Mouse (Mus musculus) liver, embryonic 14.5 days (tissue): ENCODE data around the gene Sorcs3. TPM values are rescaled to one million over a fixed set of nuclear protein-coding genes. Genes with fewer than 3 reads are reported as not detected.

ENCODE experiments used
- ATAC-seq: fragments of 200-750 bp; cut with Nextera tagmentation; 2 replicates; pipeline ENCODE4 v1.8.0; 2017; ENCODE audit warnings: moderate number of reproducible peaks, mild to moderate bottlenecking, moderate library complexity; ENCODE audit not compliant: insufficient read depth
- DNase-seq, 3 experiments: peaks; one replicate each; pipeline ENCODE4 v3.0.0-alpha.2; 2012 to 2013; ENCODE audit warnings: low read depth in 3 of 3, low spot score in 3 of 3
- H3K27ac ChIP-seq: fragments of 300-500 bp; sonication (generic); 2 replicates; pipeline ENCODE4 v1.5.1; 2014; ENCODE audit warnings: moderate library complexity, mild to moderate bottlenecking, control low read depth, inconsistent platforms
- H3K27me3 ChIP-seq: fragments of 300-500 bp; sonication (generic); 2 replicates; pipeline ENCODE4 v1.6.1; 2014; ENCODE audit warnings: mild to moderate bottlenecking, low read length, moderate library complexity; ENCODE audit not compliant: control insufficient read depth, insufficient read depth
- H3K36me3 ChIP-seq: fragments of 300-500 bp; sonication (generic); replicated peaks from 2 replicates; pipeline ENCODE4 v1.6.1; 2014; ENCODE audit warnings: low read depth; ENCODE audit not compliant: control insufficient read depth, insufficient read depth
- H3K4me1 ChIP-seq, 2 experiments: fragments of 200-500 bp in 1 of 2; fragments of 300-500 bp in 1 of 2; sonication (generic) in 1 of 2; replicated peaks; 2 replicates each; pipeline ENCODE4 v1.6.1; 2012 to 2014; ENCODE audit warnings: antibody characterized with exemption in 1 of 2, inconsistent platforms in 1 of 2, low read length in 1 of 2; ENCODE audit not compliant: control insufficient read depth in 2 of 2, insufficient read depth in 2 of 2
- H3K4me2 ChIP-seq: fragments of 300-500 bp; sonication (generic); 2 replicates; pipeline ENCODE4 v1.6.1; 2014; ENCODE audit warnings: low read depth, mild to moderate bottlenecking, control low read depth, moderate library complexity
- H3K4me3 ChIP-seq, 2 experiments: fragments of 200-500 bp in 1 of 2; fragments of 300-500 bp in 1 of 2; sonication (generic) in 1 of 2; 2 replicates each; pipeline ENCODE4 v1.5.1; 2012 to 2014; ENCODE audit warnings: low read depth in 2 of 2, low read length in 2 of 2, mild to moderate bottlenecking in 2 of 2, control low read depth in 1 of 2, inconsistent platforms in 1 of 2, moderate library complexity in 1 of 2; ENCODE audit not compliant: insufficient read depth in 1 of 2
- H3K9ac ChIP-seq: fragments of 300-500 bp; sonication (generic); replicated peaks from 2 replicates; pipeline ENCODE4 v1.6.1; 2014; ENCODE audit warnings: mild to moderate bottlenecking, control low read depth, moderate library complexity
- H3K9me3 ChIP-seq: fragments of 300-500 bp; sonication (generic); 2 replicates; pipeline ENCODE4 v1.6.1; 2016; ENCODE audit warnings: low read length, mixed read lengths; ENCODE audit not compliant: control insufficient read depth
- CTCF ChIP-seq: IDR thresholded peaks from 2 replicates; pipeline ENCODE4 v1.5.1; 2016; ENCODE audit warnings: antibody characterized with exemption, low read depth, control low read depth
- EP300 ChIP-seq: IDR thresholded peaks from 2 replicates; pipeline ENCODE4 v1.6.1; 2016; ENCODE audit warnings: antibody characterized with exemption, low read depth
- WGBS: fragments of 180-500 bp; shearing (Covaris S2); extraction: QIAGEN DNeasy Blood & Tissue Kit; methylation state at CpG from one replicate; pipeline ENCODE4 v1.1.7; 2014; ENCODE audit not compliant: insufficient replicate concordance; 5-methylcytosine and 5-hydroxymethylcytosine counted together
- polyA plus RNA-seq, 2 experiments: library from polyadenylated mRNA; depleted of rRNA in 1 of 2; stranded (reverse) in 1 of 2; unstranded in 1 of 2; fragments of >200 nt; fragmentation: Nextera tagmentation in 1 of 2; extraction: Ambion mirVana in 1 of 2; gene quantifications; 2 replicates each; pipeline versions ENCODE4 v1.2.1 to v1.2.3; 2012 to 2014

The Sorcs3 gene
- polyA plus RNA-seq, 2 experiments, result 0.04 to 0.09 TPM

GRCm38 (mm10) chr19:48475784-48476410, 270.1 kb downstream of the Sorcs3 start:
- WGBS, result 35% methylated on average over 6 of the region's 6 CpGs
- Histone ChIP-seq H3K27me3 (no peaks in the 10 kb centered on the region), H3K9ac (no peak overlapping the region), H3K27ac (no peak overlapping the region), H3K36me3 (no peaks in the 10 kb centered on the region), H3K4me2 (no peak overlapping the region), H3K4me3 (no peak overlapping the region), H3K9me3 (no peaks in the 10 kb centered on the region), H3K4me1 (no peaks in the 10 kb centered on the region)
- TF ChIP-seq EP300, result no peak
- no peak for TF ChIP-seq CTCF
- no peak for DNase-seq
- ATAC-seq, result no peak

GRCm38 (mm10) chr19:48478864-48479263, 273.0 kb downstream of the Sorcs3 start:
- H3K27me3 ChIP-seq, result no peaks in the 10 kb centered on the region
- H3K4me3 ChIP-seq, result no peak overlapping the region
- no peaks in the 10 kb centered on the region for H3K4me1 ChIP-seq
- no peak overlapping the region for H3K4me2 ChIP-seq
- 30% methylated on average over 2 of the region's 2 CpGs for WGBS
- DNase-seq (no peak), ATAC-seq (no peak)
- no peak overlapping the region for H3K9ac ChIP-seq
- no peaks in the 10 kb centered on the region for H3K9me3 ChIP-seq
- no peak for TF ChIP-seq CTCF
- TF ChIP-seq EP300, result no peak
- H3K27ac ChIP-seq, result no peak overlapping the region
- H3K36me3 ChIP-seq, result no peaks in the 10 kb centered on the region

GRCm38 (mm10) chr19:48482946-48483345, 277.1 kb downstream of the Sorcs3 start:
- DNase-seq, result no peak
- no peak overlapping the region for H3K27ac ChIP-seq
- H3K36me3 ChIP-seq, result no peaks in the 10 kb centered on the region
- TF ChIP-seq EP300 (no peak), CTCF (no peak)
- WGBS, result 50% methylated on average over 3 of the region's 3 CpGs
- H3K9me3 ChIP-seq, result no peaks in the 10 kb centered on the region
- H3K9ac ChIP-seq, result no peak overlapping the region
- H3K4me2 ChIP-seq, result no peak overlapping the region
- no peak overlapping the region for H3K4me3 ChIP-seq
- H3K4me1 ChIP-seq, result no peaks in the 10 kb centered on the region
- no peak for ATAC-seq
- no peaks in the 10 kb centered on the region for H3K27me3 ChIP-seq

- Histone ChIP-seq H3K9ac (no peak overlapping the region), H3K4me3 (no peak overlapping the region), H3K27me3 (no peaks in the 10 kb centered on the region), H3K9me3 (no peaks in the 10 kb centered on the region), H3K4me1 (no peaks in the 10 kb centered on the region), H3K4me2 (no peak overlapping the region), H3K27ac (no peak overlapping the region), H3K36me3 (no peaks in the 10 kb centered on the region)
- TF ChIP-seq EP300 (no peak), CTCF (no peak)
- ATAC-seq (no peak), DNase-seq (no peak)
- 56% methylated on average over 3 of the region's 3 CpGs for WGBS
These were observed 285.3 kb downstream of the Sorcs3 start for GRCm38 (mm10) chr19:48491111-48491510.

GRCm38 (mm10) chr19:48503896-48504620, 298.2 kb downstream of the Sorcs3 start:
- no peak for ATAC-seq
- TF ChIP-seq EP300 (no peak), CTCF (no peak)
- H3K36me3 ChIP-seq, result no peaks in the 10 kb centered on the region
- H3K4me3 ChIP-seq, result no peak overlapping the region
- no peaks in the 10 kb centered on the region for H3K9me3 ChIP-seq
- WGBS, result 14% methylated on average over 2 of the region's 2 CpGs
- H3K4me1 ChIP-seq, result no peaks in the 10 kb centered on the region
- DNase-seq, result no peak
- H3K27ac ChIP-seq, result no peak overlapping the region
- no peak overlapping the region for H3K9ac ChIP-seq
- H3K27me3 ChIP-seq, result no peaks in the 10 kb centered on the region
- no peak overlapping the region for H3K4me2 ChIP-seq
